Mouse (Mus musculus) neutrophil, adult 59 days (primary cell): ENCODE results near the gene Saal1. TPM values are rescaled to one million over a fixed set of nuclear protein-coding genes. Genes with fewer than 3 reads are reported as not detected.

Experiments
- total RNA-seq, 2 experiments: library from RNA; stranded (reverse); gene quantifications; 1 replicate in 1 of 2; 2 replicates in 1 of 2; pipeline ENCODE4 v1.2.4; 2023

The Saal1 gene
- 1 to 10 TPM; 6.3 to 8.9 TPM for total RNA-seq

DNA sequence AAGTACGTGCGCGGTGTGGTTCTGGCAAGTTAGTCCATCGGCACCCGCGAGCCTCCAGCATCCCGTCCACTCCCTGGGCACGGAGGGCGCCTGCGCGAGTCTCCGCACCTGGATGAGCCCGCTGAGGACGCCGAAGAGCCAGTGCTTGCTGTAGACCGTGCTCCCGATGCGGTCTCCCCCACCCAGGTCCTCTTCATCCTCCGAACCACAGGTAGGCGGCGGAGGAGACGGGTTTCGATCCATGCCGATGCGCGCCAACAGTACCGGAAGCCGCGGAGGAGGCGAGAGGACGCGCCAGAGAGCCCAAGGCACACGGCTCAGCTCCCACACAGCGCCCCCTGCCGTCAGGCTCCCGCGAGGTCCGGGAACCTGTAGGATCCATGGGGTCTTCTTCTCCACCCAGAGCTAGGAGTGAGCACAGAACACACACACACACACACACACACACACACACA is at the start of gene Saal1:
Saal1 (minus strand) TSS at position 291 of the 455 bp plus-strand sequence.

DNA sequence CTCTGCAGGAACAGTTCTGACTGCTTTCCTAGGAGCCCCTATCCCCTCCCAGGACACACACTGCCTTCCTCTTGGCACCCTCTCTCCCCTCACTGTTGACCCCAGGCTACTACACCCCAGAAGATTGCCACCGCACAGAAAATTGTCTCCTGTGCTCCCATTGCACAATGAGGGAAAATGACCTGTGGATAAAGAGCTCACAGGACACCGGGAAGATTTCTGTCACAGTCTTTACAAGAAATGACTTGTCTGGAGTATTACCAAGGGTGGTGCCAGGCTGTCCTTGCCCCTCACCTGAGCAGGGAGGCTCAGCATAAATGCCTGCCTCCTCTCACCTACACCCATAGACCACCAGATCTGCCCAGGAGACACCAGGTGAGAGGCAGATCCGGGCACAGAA is 41.0 kb upstream of the Saal1 start, which contains the start of gene Saa2:
Saa2 (plus strand) TSS at position 301 of the 400 bp plus-strand sequence.

DNA sequence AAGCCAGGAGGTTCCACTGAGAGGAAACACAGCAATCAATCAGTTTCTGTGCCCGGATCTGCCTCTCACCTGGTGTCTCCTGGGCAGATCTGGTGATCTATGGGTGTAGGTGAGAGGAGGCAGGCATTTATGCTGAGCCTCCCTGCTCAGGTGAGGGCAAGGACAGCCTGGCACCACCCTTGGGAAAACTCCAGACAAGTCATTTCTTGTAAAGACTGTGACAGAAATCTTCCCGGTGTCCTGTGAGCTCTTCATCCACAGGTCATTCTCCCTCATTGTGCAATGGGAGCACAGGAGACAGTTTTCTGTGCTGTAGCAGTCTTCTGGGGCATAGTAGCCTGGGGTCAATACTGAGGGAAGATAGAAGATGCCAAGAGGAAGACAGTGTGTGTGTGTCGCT is 32.4 kb upstream of the Saal1 start, which contains the start of gene Saa1:
Saa1 (minus strand) TSS at position 101 of the 400 bp plus-strand sequence.

DNA sequence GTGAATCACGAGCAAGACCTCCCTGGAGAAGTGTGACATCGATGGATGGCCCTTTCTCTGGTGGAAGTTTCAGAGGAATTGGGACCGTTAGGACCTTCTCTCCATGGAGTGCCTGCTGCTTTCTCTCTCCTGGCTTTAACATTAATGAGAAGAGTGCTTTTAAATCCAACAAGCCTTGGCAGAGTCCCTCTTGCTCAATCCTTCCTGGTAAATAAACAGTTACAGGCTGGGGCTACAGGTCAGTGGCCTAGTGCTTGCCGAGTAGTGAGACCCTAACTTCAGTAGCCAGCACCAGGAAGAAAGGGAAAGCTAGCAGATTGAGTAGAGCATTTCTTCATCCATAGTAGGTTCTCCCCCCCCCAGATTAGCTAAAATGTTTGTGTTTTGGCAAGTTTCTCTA is 22.0 kb upstream of the Saal1 start, which contains the start of gene Saa4:
Saa4 (minus strand) TSS at position 146 of the 400 bp plus-strand sequence.

DNA sequence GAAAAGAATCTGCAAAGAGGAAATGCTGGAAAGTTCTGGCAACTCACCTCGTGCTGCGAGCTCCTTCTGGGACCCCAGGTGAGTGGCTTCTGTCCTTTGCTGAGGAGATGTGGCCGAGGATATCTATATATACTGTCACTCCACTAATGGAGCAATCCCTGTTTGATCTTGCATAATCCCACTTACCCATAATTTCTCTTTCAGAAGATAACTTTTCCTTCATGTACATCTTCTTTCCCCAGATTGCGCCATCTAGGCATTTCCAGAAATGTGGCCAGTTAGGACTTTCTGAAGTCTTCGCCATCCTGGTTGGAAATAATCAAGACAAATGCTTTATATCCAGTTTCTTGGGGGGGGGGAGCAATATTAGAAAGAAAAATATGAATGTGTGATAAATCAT is 5.1 kb upstream of the Saal1 start, which contains the start of gene Saa3:
Saa3 (minus strand) TSS at position 101 of the 400 bp plus-strand sequence.

DNA sequence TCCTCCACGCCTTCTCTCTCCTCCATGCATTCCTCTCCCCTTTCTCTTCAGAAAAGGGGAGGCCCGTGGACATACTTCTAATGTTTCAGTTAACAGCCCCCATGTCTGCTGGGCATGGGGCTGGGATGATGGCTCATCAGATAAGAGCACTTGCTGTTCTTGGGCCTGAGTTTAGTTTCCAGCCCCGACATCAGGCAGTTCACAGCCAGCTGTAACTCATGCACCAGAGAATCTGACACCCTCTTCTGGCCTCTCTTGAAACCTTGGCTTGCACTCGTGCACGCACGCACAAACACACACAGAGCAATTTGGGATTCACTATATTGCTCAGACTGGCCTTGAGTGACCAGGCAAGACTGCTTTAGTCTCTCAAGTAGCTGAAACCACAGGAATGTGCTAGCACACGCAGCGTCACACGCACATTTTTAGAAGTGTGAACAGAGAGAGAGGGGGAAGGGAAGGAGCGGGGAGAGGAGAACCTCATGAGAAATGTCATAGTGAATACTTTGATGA is 38.3 kb downstream of the Saal1 start, which contains the start of gene Tph1:
Tph1 (minus strand) TSS at position 378 of the 513 bp plus-strand sequence.

DNA sequence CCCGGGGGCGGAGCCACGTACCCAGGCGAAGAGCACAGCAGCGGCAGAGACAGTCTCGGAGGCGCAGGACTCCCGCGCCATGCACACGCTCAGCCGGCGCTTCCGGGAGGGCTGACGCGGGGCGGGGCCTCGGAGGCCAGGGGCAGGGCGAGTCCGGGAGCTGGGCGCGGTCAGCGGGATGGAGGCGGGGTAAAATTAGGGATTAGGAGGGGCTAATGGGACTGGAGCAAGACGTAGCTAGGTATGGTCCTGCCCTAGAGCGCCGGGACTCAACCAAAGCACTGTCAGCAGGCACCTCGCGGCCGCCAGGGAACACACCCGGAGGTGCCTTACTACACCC is 70.8 kb downstream of the Saal1 start, which contains the start of gene Sergef:
Sergef (minus strand) TSS at position 116 of the 340 bp plus-strand sequence.

Other genes starting within 250 kb of the Saal1 start
- gene Sergef, start 70.9 kb downstream of the Saal1 start, total RNA-seq, result 1 to 10 TPM; 6.5 to 9.2 TPM
- not detected for gene Tph1, start 38.1 kb downstream of the Saal1 start, total RNA-seq
- under 1 TPM; 0.46 to 0.76 TPM for gene Saa3, start 5.0 kb upstream of the Saal1 start, total RNA-seq
- not detected for gene Saa4, start 21.9 kb upstream of the Saal1 start, total RNA-seq
- not detected for gene Saa1, start 32.3 kb upstream of the Saal1 start, total RNA-seq
- gene Saa2, start 41.1 kb upstream of the Saal1 start, total RNA-seq, result not detected
- 10 to 100 TPM; 33.9 to 37.3 TPM for gene Hps5, start 85.4 kb upstream of the Saal1 start, total RNA-seq
- 10 to 100 TPM; 29.5 to 37.0 TPM for gene Gtf2h1, start 85.4 kb upstream of the Saal1 start, total RNA-seq
- 100 to 1,000 TPM; 360 to 389 TPM for gene Ldha, start 130.8 kb upstream of the Saal1 start, total RNA-seq
- gene Ldhc, start 150.5 kb upstream of the Saal1 start, total RNA-seq, result 1 to 10 TPM in 1 of 2 experiments, not detected in 1; 2.0 TPM
- 10 to 100 TPM; 49.7 to 52.7 TPM for gene Tsg101, start 209.3 kb upstream of the Saal1 start, total RNA-seq
- 10 to 100 TPM; 10.3 to 11.4 TPM for gene Uevld, start 247.8 kb upstream of the Saal1 start, total RNA-seq